Mouse (Mus musculus): ENCODE data around the gene Prickle2. TPM values are rescaled to one million over a fixed set of nuclear protein-coding genes. Genes with fewer than 3 reads are reported as not detected.
A peak's percentile ranks its signal among the peaks of the same experiment; 100 is the strongest.

The Prickle2 gene
- polyA plus RNA-seq, 1 experiment from 2014 or later, result 9.1 TPM

GRCm38 (mm10) chr6:92526212-92526611 is 179.7 kb downstream of the Prickle2 start:
- H3K9me3 ChIP-seq, result no peaks in the 10 kb centered on the region
- no peaks in the 10 kb centered on the region for H3K36me3 ChIP-seq
- no peaks in the 10 kb centered on the region for H3K27me3 ChIP-seq
- H3K4me3 ChIP-seq, result no peak overlapping the region
- 62% methylated on average over 3 of the region's 3 CpGs for WGBS
- H3K27ac ChIP-seq (replicated peaks), result no peak overlapping the region
- H3K9ac ChIP-seq (replicated peaks), result no peak overlapping the region
- H3K4me2 ChIP-seq (replicated peaks), result no peak overlapping the region
- peaks cover 10% of the 10 kb centered on the region for H3K4me1 ChIP-seq
- ATAC-seq (replicated peaks), result no peak

GRCm38 (mm10) chr6:92525646-92526045 is 180.3 kb downstream of the Prickle2 start:
- Histone ChIP-seq H3K4me1 (peaks cover 13% of the 10 kb centered on the region), H3K36me3 (no peaks in the 10 kb centered on the region), H3K4me3 (no peak overlapping the region), H3K9me3 (no peaks in the 10 kb centered on the region), H3K4me2 (replicated peaks) (no peak overlapping the region), H3K27me3 (no peaks in the 10 kb centered on the region), H3K9ac (replicated peaks) (no peak overlapping the region), H3K27ac (replicated peaks) (no peak overlapping the region)
- 16% methylated on average over 2 of the region's 2 CpGs for WGBS
- ATAC-seq (replicated peaks), result no peak

DNA sequence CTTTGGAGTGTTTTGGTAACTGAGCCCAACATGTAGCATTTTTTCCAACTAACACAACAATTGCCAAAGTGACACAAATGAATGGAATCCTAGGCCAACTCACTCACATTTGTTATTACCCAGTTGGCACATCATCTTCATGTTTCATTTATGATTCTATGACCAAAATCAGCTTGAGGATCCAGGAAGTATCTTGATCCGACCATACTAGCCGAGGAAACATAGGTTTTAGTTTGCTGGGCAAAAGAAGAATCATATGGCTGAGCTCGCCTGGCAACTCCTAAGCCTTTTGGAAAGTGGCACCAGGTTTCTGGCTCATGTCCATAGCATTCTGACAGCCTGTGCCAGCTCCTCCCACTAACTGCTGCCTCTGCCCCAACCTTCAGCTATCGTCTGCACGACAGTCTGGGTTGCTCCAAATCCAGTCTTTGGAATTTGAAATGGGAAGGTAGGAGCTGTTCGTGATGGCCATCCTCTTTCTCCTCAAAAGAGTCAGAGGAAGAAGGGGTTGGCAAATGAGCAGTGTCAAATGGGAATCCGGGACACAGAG is 184.4 kb downstream of the Prickle2 start:
- WGBS, result 42% methylated on average over 7 of the region's 7 CpGs
- no peak overlapping the region for H3K4me3 ChIP-seq
- H3K4me1 ChIP-seq, result peaks cover 13% of the 10 kb centered on the region
- ATAC-seq (replicated peaks), result peak; percentile 91
- H3K9ac ChIP-seq (replicated peaks), result no peak overlapping the region
- no peak overlapping the region for H3K4me2 ChIP-seq (replicated peaks)
- no peaks in the 10 kb centered on the region for H3K9me3 ChIP-seq
- H3K36me3 ChIP-seq, result no peaks in the 10 kb centered on the region
- no peaks in the 10 kb centered on the region for H3K27me3 ChIP-seq
- no peak overlapping the region for H3K27ac ChIP-seq (replicated peaks)

DNA sequence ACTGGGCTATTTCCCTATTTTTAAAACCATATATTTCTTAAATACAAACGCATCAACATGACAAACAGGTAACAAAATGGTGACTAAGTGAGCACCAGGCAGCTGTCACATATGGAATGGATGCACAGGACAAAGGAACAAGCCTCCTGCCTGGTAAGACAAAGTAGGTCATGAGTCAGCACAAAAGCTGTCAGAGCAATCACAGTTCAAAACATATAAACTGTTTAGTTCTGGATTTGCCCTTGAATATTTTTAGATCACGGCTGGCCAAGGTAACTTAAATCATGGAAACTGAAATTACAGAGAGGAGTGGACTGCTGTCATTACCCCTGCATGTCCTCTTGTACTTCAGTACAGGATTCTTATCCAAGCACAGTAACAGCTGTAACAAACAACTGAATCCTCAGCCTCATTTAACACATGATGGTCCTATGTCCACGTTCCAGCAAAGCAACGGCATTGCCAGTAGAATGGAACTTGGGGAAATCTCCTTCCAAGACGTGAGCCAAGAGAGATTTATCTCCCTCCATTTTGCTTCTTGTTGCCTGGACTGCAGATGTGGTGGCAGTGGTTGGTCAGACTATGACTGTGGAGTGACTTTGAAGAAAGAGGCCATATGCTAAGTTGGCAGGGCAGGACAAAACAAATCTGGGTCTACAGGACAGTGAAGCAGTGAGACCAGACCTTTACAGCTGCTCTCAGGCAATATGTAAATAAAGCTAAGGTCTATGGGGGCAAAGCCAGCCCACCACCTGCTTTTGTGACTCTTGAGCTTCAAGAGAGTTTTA is 185.7 kb downstream of the Prickle2 start:
- WGBS, result 74% methylated on average over 5 of the region's 5 CpGs
- Histone ChIP-seq H3K4me2 (replicated peaks) (no peak overlapping the region), H3K4me1 (peaks cover 13% of the 10 kb centered on the region), H3K36me3 (no peaks in the 10 kb centered on the region), H3K9ac (replicated peaks) (no peak overlapping the region), H3K27me3 (no peaks in the 10 kb centered on the region), H3K27ac (replicated peaks) (no peak overlapping the region), H3K4me3 (no peak overlapping the region), H3K9me3 (no peaks in the 10 kb centered on the region)
- ATAC-seq (replicated peaks), result no peak

GRCm38 (mm10) chr6:92518438-92518968 is 187.5 kb downstream of the Prickle2 start:
- Histone ChIP-seq H3K4me2 (replicated peaks) (no peak overlapping the region), H3K27ac (replicated peaks) (no peak overlapping the region), H3K36me3 (no peaks in the 10 kb centered on the region), H3K4me3 (no peak overlapping the region), H3K9ac (replicated peaks) (no peak overlapping the region), H3K9me3 (no peaks in the 10 kb centered on the region), H3K4me1 (peaks cover 13% of the 10 kb centered on the region), H3K27me3 (no peaks in the 10 kb centered on the region)
- 88% methylated on average over 6 of the region's 6 CpGs for WGBS
- ATAC-seq (replicated peaks), result no peak

GRCm38 (mm10) chr6:92517002-92517401 is 189.0 kb downstream of the Prickle2 start:
- Histone ChIP-seq H3K4me2 (replicated peaks) (no peak overlapping the region), H3K9me3 (no peaks in the 10 kb centered on the region), H3K36me3 (no peaks in the 10 kb centered on the region), H3K4me3 (no peak overlapping the region), H3K9ac (replicated peaks) (no peak overlapping the region), H3K27ac (replicated peaks) (no peak overlapping the region), H3K27me3 (no peaks in the 10 kb centered on the region), H3K4me1 (peaks cover 11% of the 10 kb centered on the region)
- ATAC-seq (replicated peaks), result no peak
- 92% methylated on average over 2 of the region's 2 CpGs for WGBS

GRCm38 (mm10) chr6:92512001-92512400 is 194.0 kb downstream of the Prickle2 start:
- Histone ChIP-seq H3K27me3 (no peaks in the 10 kb centered on the region), H3K9me3 (no peaks in the 10 kb centered on the region), H3K4me2 (replicated peaks) (no peak overlapping the region), H3K4me3 (no peak overlapping the region), H3K36me3 (no peaks in the 10 kb centered on the region), H3K9ac (replicated peaks) (no peak overlapping the region), H3K4me1 (no peaks in the 10 kb centered on the region), H3K27ac (replicated peaks) (no peak overlapping the region)
- ATAC-seq (replicated peaks), result no peak
- WGBS, result 95% methylated on average over 1 of the region's 1 CpGs

GRCm38 (mm10) chr6:92509712-92510111 is 196.2 kb downstream of the Prickle2 start:
- H3K27me3 ChIP-seq, result no peaks in the 10 kb centered on the region
- H3K4me1 ChIP-seq, result no peaks in the 10 kb centered on the region
- H3K4me2 ChIP-seq (replicated peaks), result no peak overlapping the region
- no peak for ATAC-seq (replicated peaks)
- no peak overlapping the region for H3K4me3 ChIP-seq
- no peak overlapping the region for H3K9ac ChIP-seq (replicated peaks)
- no peak overlapping the region for H3K27ac ChIP-seq (replicated peaks)
- 65% methylated on average over 2 of the region's 2 CpGs for WGBS
- no peaks in the 10 kb centered on the region for H3K9me3 ChIP-seq
- H3K36me3 ChIP-seq, result no peaks in the 10 kb centered on the region

DNA sequence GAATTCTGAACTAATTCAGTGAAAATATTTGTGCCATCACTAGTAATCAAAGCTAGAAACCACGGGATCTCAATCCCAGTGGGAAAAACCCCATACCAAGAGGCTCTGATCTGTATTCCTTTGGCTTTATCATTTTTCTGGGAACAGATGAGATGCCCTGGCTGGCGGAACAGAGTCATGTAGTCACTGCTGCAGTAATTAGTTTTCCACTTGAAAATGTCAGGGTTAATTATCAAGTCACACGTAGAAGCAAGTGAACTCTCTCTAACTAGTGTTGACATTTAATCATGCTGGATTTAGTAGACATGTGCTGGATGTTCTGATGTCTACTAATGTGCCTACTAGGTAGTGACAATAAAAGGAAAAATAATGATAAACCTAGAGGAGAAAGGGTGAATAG is 199.7 kb downstream of the Prickle2 start:
- no peaks in the 10 kb centered on the region for H3K36me3 ChIP-seq
- no peak overlapping the region for H3K27ac ChIP-seq (replicated peaks)
- H3K9ac ChIP-seq (replicated peaks), result no peak overlapping the region
- ATAC-seq (replicated peaks), result no peak
- 64% methylated on average over 3 of the region's 3 CpGs for WGBS
- H3K9me3 ChIP-seq, result no peaks in the 10 kb centered on the region
- H3K4me2 ChIP-seq (replicated peaks), result no peak overlapping the region
- no peak overlapping the region for H3K4me3 ChIP-seq
- no peaks in the 10 kb centered on the region for H3K4me1 ChIP-seq
- no peaks in the 10 kb centered on the region for H3K27me3 ChIP-seq

GRCm38 (mm10) chr6:92499449-92499848 is 206.5 kb downstream of the Prickle2 start:
- WGBS, result 85% methylated on average over 4 of the region's 4 CpGs
- Histone ChIP-seq H3K4me3 (no peak overlapping the region), H3K9ac (replicated peaks) (no peak overlapping the region), H3K36me3 (no peaks in the 10 kb centered on the region), H3K4me2 (replicated peaks) (no peak overlapping the region), H3K27me3 (no peaks in the 10 kb centered on the region), H3K9me3 (no peaks in the 10 kb centered on the region), H3K27ac (replicated peaks) (no peak overlapping the region), H3K4me1 (no peaks in the 10 kb centered on the region)
- ATAC-seq (replicated peaks), result no peak

DNA sequence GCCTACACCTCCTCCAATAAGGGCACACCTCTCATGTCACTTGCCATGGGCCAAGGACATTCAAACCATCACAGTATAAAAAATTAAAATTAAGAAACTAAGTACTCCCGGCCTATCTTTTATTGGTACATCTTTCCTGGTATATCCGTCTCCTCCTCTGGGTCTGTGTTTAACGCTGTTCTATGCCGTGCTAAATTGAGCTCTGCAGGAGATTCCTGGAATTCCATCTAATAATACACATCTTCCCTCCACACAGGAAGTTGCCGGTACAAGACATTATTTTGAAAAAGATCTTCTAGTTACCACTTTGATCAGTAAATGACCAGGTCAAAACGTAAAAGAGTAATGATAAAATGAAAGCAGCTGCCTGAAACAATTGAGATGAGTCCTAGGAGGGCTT is 207.4 kb downstream of the Prickle2 start:
- H3K9me3 ChIP-seq, result no peaks in the 10 kb centered on the region
- no peak overlapping the region for H3K27ac ChIP-seq (replicated peaks)
- H3K4me2 ChIP-seq (replicated peaks), result no peak overlapping the region
- no peak overlapping the region for H3K9ac ChIP-seq (replicated peaks)
- H3K4me1 ChIP-seq, result no peaks in the 10 kb centered on the region
- no peaks in the 10 kb centered on the region for H3K36me3 ChIP-seq
- no peak overlapping the region for H3K4me3 ChIP-seq
- ATAC-seq (replicated peaks), result no peak
- WGBS, result 74% methylated on average over 6 of the region's 6 CpGs
- no peaks in the 10 kb centered on the region for H3K27me3 ChIP-seq

DNA sequence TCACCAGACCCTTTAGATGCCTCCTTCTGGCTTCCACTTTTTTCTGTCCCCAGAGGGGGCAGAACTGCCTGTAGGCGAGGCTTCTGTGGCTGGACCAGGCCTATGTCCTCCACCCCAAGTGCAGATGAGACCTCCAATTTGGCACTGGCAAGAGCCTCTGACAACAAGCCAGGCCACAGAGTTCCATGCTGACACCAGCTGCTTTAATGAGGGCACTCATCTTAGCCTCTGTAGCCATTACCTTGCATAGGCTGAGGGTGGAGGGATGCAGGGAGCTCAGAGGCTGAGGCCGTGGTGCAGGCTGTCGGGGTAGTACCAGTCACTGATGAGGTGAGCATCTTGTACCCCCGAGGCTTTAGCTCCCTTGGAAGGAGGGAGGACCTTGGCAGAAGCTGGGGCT is 208.7 kb downstream of the Prickle2 start:
- Histone ChIP-seq H3K9me3 (no peaks in the 10 kb centered on the region), H3K36me3 (no peaks in the 10 kb centered on the region), H3K4me2 (replicated peaks) (no peak overlapping the region), H3K27ac (replicated peaks) (no peak overlapping the region), H3K9ac (replicated peaks) (no peak overlapping the region), H3K4me1 (no peaks in the 10 kb centered on the region), H3K27me3 (no peaks in the 10 kb centered on the region), H3K4me3 (no peak overlapping the region)
- WGBS, result 76% methylated on average over 4 of the region's 4 CpGs
- ATAC-seq (replicated peaks), result no peak

Data from forebrain, embryonic 15.5 days (tissue).